Mouse (Mus musculus): ENCODE data around the gene Zfp704. TPM values are rescaled to one million over a fixed set of nuclear protein-coding genes. Genes with fewer than 3 reads are reported as not detected.

Gene Zfp704
- polyA plus RNA-seq, 1 experiment from 2014 or later, result 19.2 TPM

DNA sequence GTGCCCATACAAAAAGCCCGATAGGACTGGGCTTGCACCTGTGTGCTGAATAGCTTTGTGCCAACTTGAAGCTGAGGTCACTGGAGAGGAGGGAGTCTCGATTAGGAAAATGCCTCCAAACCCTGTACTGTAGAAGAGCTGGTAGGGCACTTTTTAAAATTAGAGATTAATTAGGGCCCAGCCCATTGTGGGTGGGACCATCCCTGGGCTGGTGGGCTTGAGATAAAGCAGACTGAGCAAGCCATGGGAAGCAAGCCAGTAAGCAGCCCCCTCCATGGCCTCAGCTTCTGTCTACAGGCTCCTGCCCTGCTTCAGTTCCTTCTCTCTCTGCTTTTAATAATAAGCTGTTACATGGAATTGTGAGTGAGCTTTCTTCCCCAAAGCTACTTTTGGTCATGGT, 26.4 kb downstream of the Zfp704 start:
- no peaks in the 10 kb centered on the region for H3K9me3 ChIP-seq (ENCODE audit: control insufficient read depth, low read length)
- 0 out of 2 replicates have a peak, but pooled peaks cover 9% of the 10 kb centered on the region for H3K4me1 ChIP-seq (ENCODE audit: control insufficient read depth, insufficient read depth, low read length)
- H3K4me2 ChIP-seq (ENCODE audit: low read depth, low read length), result no peak overlapping the region
- no peak overlapping the region for H3K4me3 ChIP-seq (ENCODE audit: low read depth, low read length)
- no peak for ATAC-seq (ENCODE audit: low read depth)
- no peaks in the 10 kb centered on the region for H3K27me3 ChIP-seq (ENCODE audit: control insufficient read depth, insufficient read depth, low read length)
- no peaks in the 10 kb centered on the region for H3K36me3 ChIP-seq (ENCODE audit: control insufficient read depth, insufficient read depth, low read length)
- no peak overlapping the region for H3K9ac ChIP-seq (replicated peaks; ENCODE audit: low read depth, low read length)
- no peak overlapping the region for H3K27ac ChIP-seq (ENCODE audit: low read depth, low read length)
- 84% methylated on average over 2 of the region's 2 CpGs for WGBS

DNA sequence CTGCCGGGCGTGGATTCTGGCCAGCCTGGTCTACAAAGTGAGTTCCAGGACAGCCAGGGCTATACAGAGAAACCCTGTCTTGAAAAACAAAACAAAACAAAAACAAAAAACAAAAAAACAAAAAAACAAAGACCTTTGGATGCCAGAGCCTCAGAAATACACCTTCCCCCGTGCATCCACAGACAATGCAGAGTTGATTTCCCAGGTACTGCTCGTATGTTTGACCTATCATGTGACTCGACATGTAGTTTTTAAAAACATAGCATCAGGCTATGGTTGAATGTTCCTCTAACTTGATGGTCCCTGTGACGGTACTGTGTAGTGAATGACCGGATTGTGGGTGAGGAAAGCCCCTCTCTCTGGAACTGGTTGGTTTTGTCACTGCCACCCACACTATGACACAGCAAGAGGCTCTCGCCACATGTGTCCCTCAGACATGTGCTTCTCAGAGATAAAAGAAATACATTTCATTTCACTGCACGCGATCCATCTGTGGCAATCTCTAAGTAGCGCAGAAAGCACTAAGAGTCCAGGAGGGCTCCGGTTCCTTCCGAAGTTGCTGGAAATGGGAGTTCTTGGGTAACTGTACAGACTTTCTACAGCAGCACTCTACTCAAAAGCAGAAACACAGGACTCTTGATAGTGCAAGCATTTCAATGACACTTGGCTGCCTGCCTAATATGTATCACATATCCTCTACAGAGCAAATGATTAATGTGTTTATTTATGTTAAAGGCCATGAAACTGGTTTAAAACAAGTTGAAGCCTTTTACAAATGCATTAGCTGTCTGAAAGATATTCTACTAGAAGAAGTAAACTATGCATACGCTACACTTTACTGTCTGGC, 28.7 kb downstream of the Zfp704 start:
- no peak for ATAC-seq (ENCODE audit: low read depth)
- WGBS, result 89% methylated on average over 14 of the region's 14 CpGs

DNA sequence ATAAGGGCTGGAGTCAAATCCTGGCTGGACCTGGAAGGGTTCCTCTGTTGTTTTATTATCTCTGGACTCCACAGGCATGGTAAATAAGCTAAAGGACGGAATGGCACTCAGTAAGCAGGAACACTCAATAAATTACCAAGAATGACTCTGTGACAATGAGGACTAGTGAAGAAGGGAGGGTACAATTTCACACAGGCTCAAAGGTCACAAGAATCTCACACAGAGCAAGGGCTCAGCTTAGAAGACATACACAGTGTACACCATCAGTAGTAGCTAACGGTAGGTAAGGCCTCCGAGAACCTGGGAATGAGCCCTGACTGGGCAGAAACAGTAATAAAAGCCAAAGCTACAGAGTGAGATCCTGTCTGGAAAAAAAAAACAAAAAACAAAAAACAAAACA, 29.8 kb downstream of the Zfp704 start:
- Histone ChIP-seq H3K4me1 (ENCODE audit: control insufficient read depth, insufficient read depth, low read length) (0 out of 2 replicates have a peak, but pooled peaks cover 9% of the 10 kb centered on the region), H3K4me3 (ENCODE audit: low read depth, low read length) (no peak overlapping the region), H3K27ac (ENCODE audit: low read depth, low read length) (no peak overlapping the region), H3K27me3 (ENCODE audit: control insufficient read depth, insufficient read depth, low read length) (no peaks in the 10 kb centered on the region), H3K36me3 (ENCODE audit: control insufficient read depth, insufficient read depth, low read length) (no peaks in the 10 kb centered on the region), H3K4me2 (ENCODE audit: low read depth, low read length) (no peak overlapping the region), H3K9ac (replicated peaks; ENCODE audit: low read depth, low read length) (no peak overlapping the region), H3K9me3 (ENCODE audit: control insufficient read depth, low read length) (no peaks in the 10 kb centered on the region)
- WGBS, result 17% methylated on average over 3 of the region's 3 CpGs
- peak; percentile 25; the same call in 1 of the 2 replicates for ATAC-seq (ENCODE audit: low read depth)

More for the DNA sequence above, 28.7 kb downstream of the Zfp704 start:
- H3K9ac ChIP-seq (replicated peaks; ENCODE audit: low read depth, low read length), result no peak overlapping the region
- 0 out of 2 replicates have a peak, but pooled peaks cover 9% of the 10 kb centered on the region for H3K4me1 ChIP-seq (ENCODE audit: control insufficient read depth, insufficient read depth, low read length)
- no peaks in the 10 kb centered on the region for H3K36me3 ChIP-seq (ENCODE audit: control insufficient read depth, insufficient read depth, low read length)
- no peak overlapping the region for H3K27ac ChIP-seq (ENCODE audit: low read depth, low read length)
- H3K4me2 ChIP-seq (ENCODE audit: low read depth, low read length), result no peak overlapping the region
- H3K9me3 ChIP-seq (ENCODE audit: control insufficient read depth, low read length), result no peaks in the 10 kb centered on the region
- H3K27me3 ChIP-seq (ENCODE audit: control insufficient read depth, insufficient read depth, low read length), result no peaks in the 10 kb centered on the region
- H3K4me3 ChIP-seq (ENCODE audit: low read depth, low read length), result no peak overlapping the region

DNA sequence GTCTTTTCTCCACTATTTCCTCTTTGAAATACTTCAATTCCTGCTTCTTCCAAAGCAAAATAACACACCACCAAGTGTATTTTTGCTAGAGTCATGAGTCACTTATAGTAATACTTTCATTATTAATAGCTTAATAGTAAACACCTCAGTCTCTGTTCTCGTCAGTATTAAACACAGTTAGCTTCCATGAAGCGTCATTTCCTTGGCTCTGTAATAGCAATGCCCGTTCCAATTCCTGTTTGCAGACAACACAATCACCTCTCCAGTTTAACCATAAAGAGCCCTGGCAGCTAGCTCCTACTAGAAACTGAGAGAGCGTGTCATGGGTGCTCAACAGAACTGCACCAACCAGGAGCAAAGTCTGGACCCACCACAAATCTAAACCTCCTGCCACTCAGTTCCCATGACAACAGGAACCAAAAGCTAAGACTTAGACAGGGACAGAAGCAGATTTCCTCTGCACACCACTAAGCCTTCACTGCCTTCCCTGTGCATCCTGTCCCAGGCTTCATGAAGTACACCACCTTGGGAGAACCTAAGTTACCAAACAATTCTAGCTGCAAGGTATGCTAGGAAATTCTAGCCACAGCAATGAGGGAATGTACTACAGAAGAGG, 30.7 kb downstream of the Zfp704 start:
- Histone ChIP-seq H3K4me1 (ENCODE audit: control insufficient read depth, insufficient read depth, low read length) (0 out of 2 replicates have a peak, but pooled peaks cover 5% of the 10 kb centered on the region), H3K27ac (ENCODE audit: low read depth, low read length) (no peak overlapping the region), H3K4me3 (ENCODE audit: low read depth, low read length) (no peak overlapping the region), H3K27me3 (ENCODE audit: control insufficient read depth, insufficient read depth, low read length) (no peaks in the 10 kb centered on the region), H3K36me3 (ENCODE audit: control insufficient read depth, insufficient read depth, low read length) (no peaks in the 10 kb centered on the region), H3K4me2 (ENCODE audit: low read depth, low read length) (no peak overlapping the region), H3K9ac (replicated peaks; ENCODE audit: low read depth, low read length) (no peak overlapping the region), H3K9me3 (ENCODE audit: control insufficient read depth, low read length) (no peaks in the 10 kb centered on the region)
- WGBS, result 66% methylated on average over 4 of the region's 4 CpGs
- ATAC-seq (ENCODE audit: low read depth), result no peak

DNA sequence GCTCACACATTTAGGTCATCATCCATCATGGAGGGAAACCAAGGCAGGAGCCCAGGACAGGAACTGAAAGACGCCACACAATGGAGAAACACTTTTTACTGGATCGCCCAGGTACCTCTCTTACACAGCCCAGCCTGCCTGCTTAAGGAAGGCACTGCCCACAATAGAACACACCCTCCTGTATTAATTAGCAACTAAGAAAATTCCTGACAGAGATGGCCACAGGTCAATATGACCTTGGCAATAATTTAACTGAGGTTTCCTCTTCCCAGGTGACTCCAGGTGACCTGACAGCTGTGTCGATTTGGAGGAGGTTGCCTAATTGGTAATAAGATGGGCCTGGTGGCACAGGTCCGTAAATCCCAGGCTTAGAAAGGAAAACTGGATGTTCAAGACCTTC, 33.0 kb downstream of the Zfp704 start:
- 0 out of 2 replicates have a peak, but pooled peaks cover 5% of the 10 kb centered on the region for H3K4me1 ChIP-seq (ENCODE audit: control insufficient read depth, insufficient read depth, low read length)
- H3K36me3 ChIP-seq (ENCODE audit: control insufficient read depth, insufficient read depth, low read length), result no peaks in the 10 kb centered on the region
- H3K27me3 ChIP-seq (ENCODE audit: control insufficient read depth, insufficient read depth, low read length), result no peaks in the 10 kb centered on the region
- no peak overlapping the region for H3K4me2 ChIP-seq (ENCODE audit: low read depth, low read length)
- no peak overlapping the region for H3K27ac ChIP-seq (ENCODE audit: low read depth, low read length)
- no peak overlapping the region for H3K9ac ChIP-seq (replicated peaks; ENCODE audit: low read depth, low read length)
- no peak for ATAC-seq (ENCODE audit: low read depth)
- WGBS, result 89% methylated on average over 4 of the region's 4 CpGs
- H3K4me3 ChIP-seq (ENCODE audit: low read depth, low read length), result no peak overlapping the region
- H3K9me3 ChIP-seq (ENCODE audit: control insufficient read depth, low read length), result no peaks in the 10 kb centered on the region

DNA sequence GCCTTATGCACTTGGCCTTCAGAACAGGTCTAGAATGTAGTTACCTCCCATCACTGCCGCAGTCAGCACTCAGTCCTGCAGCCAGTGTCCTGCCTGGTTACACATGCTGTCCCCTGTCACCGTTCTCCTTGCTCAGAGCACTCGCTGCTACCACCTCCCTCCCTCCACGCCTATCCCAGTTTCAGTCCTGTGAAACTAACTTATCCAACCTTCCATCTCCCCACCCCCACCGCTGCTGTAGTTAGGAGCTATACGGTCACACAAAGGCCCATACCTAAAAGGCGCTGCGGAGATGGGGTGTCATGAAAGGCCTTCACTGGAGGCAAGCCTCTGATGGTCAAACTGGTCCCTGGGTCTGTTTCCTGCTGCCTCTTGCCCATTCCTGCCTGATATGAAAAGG, 35.6 kb downstream of the Zfp704 start:
- no peak overlapping the region for H3K27ac ChIP-seq (ENCODE audit: low read depth, low read length)
- WGBS, result 51% methylated on average over 8 of the region's 8 CpGs
- ATAC-seq (ENCODE audit: low read depth), result no peak

DNA sequence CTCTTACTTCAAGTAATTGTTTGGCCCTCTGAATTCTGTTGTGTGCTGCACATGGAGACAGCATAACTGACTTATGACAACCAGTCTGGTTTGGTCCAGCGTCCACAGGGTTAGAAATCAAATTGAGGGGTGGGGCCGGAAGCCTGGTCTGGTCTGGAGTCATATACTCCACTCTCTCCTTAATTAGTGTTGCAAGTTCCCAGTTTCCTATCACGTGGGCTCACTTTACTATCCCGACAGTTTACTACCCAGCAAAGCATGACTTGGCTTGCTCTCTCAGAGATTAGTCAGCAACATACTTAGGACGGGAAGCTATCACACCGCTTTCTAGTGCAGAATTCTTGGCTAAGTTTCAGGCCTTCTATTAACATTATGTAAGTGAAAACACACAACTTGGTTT, 36.3 kb downstream of the Zfp704 start:
- no peak overlapping the region for H3K27ac ChIP-seq (ENCODE audit: low read depth, low read length)
- 50% methylated on average over 6 of the region's 6 CpGs for WGBS
- H3K27me3 ChIP-seq (ENCODE audit: control insufficient read depth, insufficient read depth, low read length), result no peaks in the 10 kb centered on the region
- H3K4me3 ChIP-seq (ENCODE audit: low read depth, low read length), result no peak overlapping the region
- peaks cover under 1% of the 10 kb centered on the region; the same call in 1 of the 2 replicates for H3K4me1 ChIP-seq (ENCODE audit: control insufficient read depth, insufficient read depth, low read length)
- ATAC-seq (ENCODE audit: low read depth), result no peak
- no peaks in the 10 kb centered on the region for H3K36me3 ChIP-seq (ENCODE audit: control insufficient read depth, insufficient read depth, low read length)
- no peak overlapping the region for H3K4me2 ChIP-seq (ENCODE audit: low read depth, low read length)
- no peak overlapping the region for H3K9ac ChIP-seq (replicated peaks; ENCODE audit: low read depth, low read length)
- no peaks in the 10 kb centered on the region for H3K9me3 ChIP-seq (ENCODE audit: control insufficient read depth, low read length)

More for the DNA sequence above, 35.6 kb downstream of the Zfp704 start:
- Histone ChIP-seq H3K27me3 (ENCODE audit: control insufficient read depth, insufficient read depth, low read length) (no peaks in the 10 kb centered on the region), H3K4me2 (ENCODE audit: low read depth, low read length) (no peak overlapping the region), H3K9ac (replicated peaks; ENCODE audit: low read depth, low read length) (no peak overlapping the region), H3K4me1 (ENCODE audit: control insufficient read depth, insufficient read depth, low read length) (no peaks in the 10 kb centered on the region), H3K9me3 (ENCODE audit: control insufficient read depth, low read length) (no peaks in the 10 kb centered on the region), H3K36me3 (ENCODE audit: control insufficient read depth, insufficient read depth, low read length) (no peaks in the 10 kb centered on the region), H3K4me3 (ENCODE audit: low read depth, low read length) (no peak overlapping the region)

DNA sequence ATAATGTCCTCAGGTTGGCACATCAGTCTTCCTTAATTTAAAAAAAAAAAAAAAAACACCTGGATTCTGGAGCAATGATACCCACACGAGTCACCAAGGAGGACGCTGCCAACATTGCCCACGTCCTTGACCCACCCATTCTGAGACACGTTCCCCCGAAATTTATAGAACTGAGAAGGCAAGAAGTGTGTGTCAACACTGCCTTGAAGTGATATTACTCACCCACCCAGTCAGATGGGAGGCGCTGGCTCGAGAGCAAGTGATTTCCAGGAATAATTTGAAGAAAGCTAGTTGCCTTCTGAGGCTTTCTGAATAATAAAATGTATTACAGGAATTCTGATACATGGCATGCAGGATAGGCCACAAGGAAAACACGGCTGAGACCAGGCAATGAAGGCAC, 37.6 kb downstream of the Zfp704 start:
- 75% methylated on average over 8 of the region's 8 CpGs for WGBS
- Histone ChIP-seq H3K4me1 (ENCODE audit: control insufficient read depth, insufficient read depth, low read length) (peaks cover 11% of the 10 kb centered on the region; the same call in 1 of the 2 replicates), H3K36me3 (ENCODE audit: control insufficient read depth, insufficient read depth, low read length) (no peaks in the 10 kb centered on the region), H3K9ac (replicated peaks; ENCODE audit: low read depth, low read length) (no peak overlapping the region), H3K27me3 (ENCODE audit: control insufficient read depth, insufficient read depth, low read length) (no peaks in the 10 kb centered on the region), H3K9me3 (ENCODE audit: control insufficient read depth, low read length) (no peaks in the 10 kb centered on the region), H3K27ac (ENCODE audit: low read depth, low read length) (no peak overlapping the region), H3K4me2 (ENCODE audit: low read depth, low read length) (no peak overlapping the region), H3K4me3 (ENCODE audit: low read depth, low read length) (no peak overlapping the region)
- ATAC-seq (ENCODE audit: low read depth), result no peak

DNA sequence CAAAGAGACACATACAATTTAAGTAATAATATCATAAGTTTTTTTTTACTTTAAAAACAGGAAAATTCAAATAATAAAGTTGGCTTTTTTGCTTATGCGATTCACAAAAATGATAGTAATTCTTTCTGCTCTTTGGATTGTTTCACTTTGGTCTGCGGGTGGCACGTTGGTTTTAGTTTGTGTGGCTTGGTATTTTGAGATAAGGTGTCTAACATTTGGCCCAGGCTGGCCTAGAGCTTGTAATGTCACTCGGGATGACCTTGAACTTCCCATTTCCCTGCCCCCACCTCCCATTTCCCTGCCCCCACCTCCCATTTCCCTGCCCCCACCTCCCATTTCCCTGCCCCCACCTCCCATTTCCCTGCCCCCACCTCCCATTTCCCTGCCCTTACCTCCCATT, 39.1 kb downstream of the Zfp704 start:
- Histone ChIP-seq H3K4me3 (ENCODE audit: low read depth, low read length) (no peak overlapping the region), H3K4me1 (ENCODE audit: control insufficient read depth, insufficient read depth, low read length) (peaks cover 11% of the 10 kb centered on the region; the same call in 1 of the 2 replicates), H3K27me3 (ENCODE audit: control insufficient read depth, insufficient read depth, low read length) (no peaks in the 10 kb centered on the region), H3K4me2 (ENCODE audit: low read depth, low read length) (no peak overlapping the region), H3K36me3 (ENCODE audit: control insufficient read depth, insufficient read depth, low read length) (no peaks in the 10 kb centered on the region), H3K9ac (replicated peaks; ENCODE audit: low read depth, low read length) (no peak overlapping the region), H3K27ac (ENCODE audit: low read depth, low read length) (no peak overlapping the region), H3K9me3 (ENCODE audit: control insufficient read depth, low read length) (no peaks in the 10 kb centered on the region)
- ATAC-seq (ENCODE audit: low read depth), result no peak
- WGBS, result 96% methylated on average over 4 of the region's 4 CpGs

Data from neural tube, embryonic 14.5 days (tissue).